Mouse (Mus musculus) bone marrow, adult 2 months (tissue): ENCODE results near the gene Zdhhc23.

Experiments
- CTCF ChIP-seq: fragments of 200-500 bp; IDR thresholded peaks from 2 replicates; pipeline ENCODE4 v1.5.1; 2011; ENCODE audit warnings: low read length, control low read depth; ENCODE audit not compliant: control insufficient read depth, insufficient read depth
- POLR2A ChIP-seq: fragments of 200-500 bp; IDR thresholded peaks from 2 replicates; pipeline ENCODE4 v1.6.1; 2011; ENCODE audit warnings: low read depth, mild to moderate bottlenecking, control low read depth, low read length, borderline replicate concordance; ENCODE audit not compliant: control insufficient read depth

DNA sequence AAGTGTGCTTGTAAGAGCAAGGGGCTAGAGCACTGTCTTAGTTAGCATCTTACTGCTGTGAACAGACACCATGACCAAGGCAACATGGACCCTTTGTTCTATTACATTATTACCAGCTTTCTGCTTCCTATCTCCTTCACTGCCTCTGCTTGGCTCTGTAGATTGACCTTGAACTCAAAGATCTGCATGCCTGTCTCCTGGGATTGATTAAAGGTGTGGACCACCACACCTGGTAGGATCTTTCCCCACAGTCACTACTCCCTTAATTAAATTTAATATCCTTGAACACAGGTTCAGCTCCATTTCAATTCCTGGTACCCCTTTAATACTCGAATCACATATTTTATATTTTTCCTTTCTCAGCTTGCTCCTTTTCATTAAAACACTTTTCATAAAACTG, 53.7 kb downstream of the Zdhhc23 start:
- no peak for TF ChIP-seq POLR2A
- TF ChIP-seq CTCF = no peak
